Mouse (Mus musculus) heart, postnatal 0 days (tissue): Measurements from ENCODE around the gene Pi4kb.

ENCODE experiments used
- CTCF ChIP-seq: IDR thresholded peaks from 2 replicates; pipeline ENCODE4 v1.5.1; 2016; ENCODE audit warnings: antibody characterized with exemption, control low read depth, low read depth
- EP300 ChIP-seq: IDR thresholded peaks from 2 replicates; pipeline ENCODE4 v1.6.1; 2016; ENCODE audit warnings: antibody characterized with exemption, low read depth

DNA sequence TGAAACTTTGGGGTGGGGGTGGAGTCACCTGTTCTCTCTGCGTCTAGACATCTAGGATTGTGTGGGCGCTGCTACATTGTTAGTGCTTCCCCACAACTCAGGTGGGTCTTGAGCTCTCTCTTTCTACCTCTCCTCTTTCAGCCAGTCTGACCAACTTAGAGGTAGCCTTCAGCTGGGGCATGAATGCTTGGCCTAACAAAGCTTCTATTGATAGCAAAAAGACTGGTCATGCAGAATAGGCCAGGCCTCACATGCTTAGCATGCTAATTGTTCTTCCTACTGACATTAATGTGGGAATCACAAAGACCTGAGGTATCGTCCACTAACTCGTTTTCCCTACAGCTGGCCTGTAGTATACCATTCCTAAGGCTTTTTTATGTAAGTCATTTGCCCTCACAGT is 28.0 kb downstream of the Pi4kb start:
- TF ChIP-seq CTCF: no peak
- TF ChIP-seq EP300: no peak
